Mouse (Mus musculus) adrenal gland, postnatal 4 days (tissue): ENCODE data around the gene Tex45. TPM values are rescaled to one million over a fixed set of nuclear protein-coding genes. Genes with fewer than 3 reads are reported as not detected.

ENCODE experiments used
- DNase-seq, 2 experiments: peaks; one replicate each; pipeline ENCODE4 v3.0.0; 2021 to 2022; ENCODE audit warnings: low spot score in 2 of 2, mixed read lengths in 2 of 2
- total RNA-seq, 2 experiments: library from RNA; stranded (reverse); gene quantifications; 2 replicates each; pipeline ENCODE4 v1.2.3; 2021

The Tex45 gene
- total RNA-seq, 2 experiments from 2014 or later: 0.25 to 0.56 TPM

- DNase-seq: no peak
Observed at GRCm38 (mm10) chr8:3531936-3532335, 61.3 kb downstream of the Tex45 start.

- no peak for DNase-seq
Observed at GRCm38 (mm10) chr8:3536053-3536841, 65.6 kb downstream of the Tex45 start.

Other genes starting within 250 kb of the Tex45 start
- gene Insr, start 191.2 kb upstream of the Tex45 start, total RNA-seq: 100 to 1,000 TPM; 111 to 112 TPM
- under 1 TPM; 0.51 to 0.56 TPM for gene A430078G23Rik, start 117.4 kb upstream of the Tex45 start, total RNA-seq
- 10 to 100 TPM; 45.0 to 46.8 TPM for gene Arhgef18, start 77.9 kb upstream of the Tex45 start, total RNA-seq
- gene Pex11g, start 3.2 kb upstream of the Tex45 start, total RNA-seq: 10 to 100 TPM; 11.0 to 13.5 TPM
- gene Zfp358, start 22.3 kb downstream of the Tex45 start, total RNA-seq: 10 to 100 TPM; 33.7 to 35.6 TPM
- 10 to 100 TPM; 50.5 to 53.2 TPM for gene Mcoln1, start 29.6 kb downstream of the Tex45 start, total RNA-seq
- 10 to 100 TPM; 44.4 to 47.5 TPM for gene Pnpla6, start 44.5 kb downstream of the Tex45 start, total RNA-seq
- gene C330021F23Rik, start 97.1 kb downstream of the Tex45 start, total RNA-seq: under 1 TPM; 0.34 to 0.50 TPM
- 10 to 100 TPM; 14.2 to 18.5 TPM for gene Camsap3, start 116.4 kb downstream of the Tex45 start, total RNA-seq
- 10 to 100 TPM; 48.2 to 48.8 TPM for gene Xab2, start 150.5 kb downstream of the Tex45 start, total RNA-seq
- gene Pet100, start 150.7 kb downstream of the Tex45 start, total RNA-seq: 10 to 100 TPM; 90.1 to 98.4 TPM
- not detected for gene Pcp2, start 154.7 kb downstream of the Tex45 start, total RNA-seq
- 100 to 1,000 TPM; 107 to 136 TPM for gene Stxbp2, start 160.1 kb downstream of the Tex45 start, total RNA-seq
- 1 to 10 TPM; 1.3 to 1.7 TPM for gene Retn, start 184.9 kb downstream of the Tex45 start, total RNA-seq
- 1 to 10 TPM; 1.1 to 1.2 TPM for gene Mcemp1, start 194.9 kb downstream of the Tex45 start, total RNA-seq
- 10 to 100 TPM; 14.8 to 14.9 TPM for gene Fcor, start 201.5 kb downstream of the Tex45 start, total RNA-seq
- gene Trappc5, start 205.4 kb downstream of the Tex45 start, total RNA-seq: 10 to 100 TPM; 21.7 to 23.8 TPM
- gene Fcer2a, start 223.3 kb downstream of the Tex45 start, total RNA-seq: under 1 TPM in 1 of 2 experiments, not detected in 1; 0.14 TPM
- 1 to 10 TPM in 1 of 2 experiments, not detected in 1; 4.1 TPM for gene Clec4g, start 249.8 kb downstream of the Tex45 start, total RNA-seq